Mouse (Mus musculus): ENCODE results near the gene Rpl23.

- TF ChIP-seq POLR2A (IDR thresholded peaks at IDR 0.05; ENCODE audit: control insufficient read depth, low read depth, low read length) (no peak), CTCF (IDR thresholded peaks at IDR 0.05; ENCODE audit: control insufficient read depth, insufficient read depth, insufficient replicate concordance, low read depth, low read length) (no peak)
Measured at GRCm38 (mm10) chr11:97728311-97728710, 53.9 kb downstream of the Rpl23 start.

Measured in testis, adult 2 months (tissue).